Mouse (Mus musculus) lung, postnatal 25 days (tissue): Measurements from ENCODE around the gene Ltbp4.

Experiments
- DNase-seq: peaks from one replicate; pipeline ENCODE4 v3.0.0; 2022; ENCODE audit warnings: low spot score

Gene Ltbp4

DNA sequence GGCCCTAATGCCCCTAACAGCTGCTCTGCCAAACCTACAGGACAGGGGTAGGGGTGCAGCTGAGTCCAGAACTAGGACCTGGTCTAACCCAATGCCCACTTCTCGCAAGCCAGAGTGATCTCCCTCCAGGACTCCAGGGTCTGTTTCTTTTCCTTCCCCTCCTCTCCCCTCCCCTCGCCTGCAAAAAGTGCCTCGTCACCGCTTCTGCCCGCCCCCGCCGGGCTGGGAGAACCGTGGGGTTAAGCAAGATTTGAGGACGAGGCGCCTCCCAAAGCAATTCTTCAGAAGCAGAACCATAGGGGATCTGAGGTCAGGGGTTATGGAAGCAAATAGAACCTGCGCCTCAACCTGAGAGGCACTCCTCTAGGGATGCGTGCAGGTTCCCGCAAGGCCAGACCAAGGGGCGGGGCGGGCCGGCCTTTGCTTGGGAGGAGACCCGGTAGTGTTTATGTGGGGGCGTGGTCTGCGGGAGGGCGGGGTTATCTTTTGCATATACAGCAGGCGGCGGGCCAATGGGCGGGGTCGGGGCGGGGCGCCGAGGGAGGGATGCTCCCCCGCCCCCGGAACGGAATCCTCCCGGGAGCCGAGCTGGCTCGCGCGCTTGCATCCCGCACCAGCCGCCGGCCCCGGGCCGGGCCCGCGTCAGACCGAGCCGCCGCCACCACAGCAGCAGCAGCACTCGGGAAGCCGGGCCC is 79.1 kb downstream of the Ltbp4 start, which contains the start of gene Numbl:
TSS of gene Numbl (plus strand) at position 229 of the 695 bp plus-strand sequence.
- peak; percentile 92 for DNase-seq

DNA sequence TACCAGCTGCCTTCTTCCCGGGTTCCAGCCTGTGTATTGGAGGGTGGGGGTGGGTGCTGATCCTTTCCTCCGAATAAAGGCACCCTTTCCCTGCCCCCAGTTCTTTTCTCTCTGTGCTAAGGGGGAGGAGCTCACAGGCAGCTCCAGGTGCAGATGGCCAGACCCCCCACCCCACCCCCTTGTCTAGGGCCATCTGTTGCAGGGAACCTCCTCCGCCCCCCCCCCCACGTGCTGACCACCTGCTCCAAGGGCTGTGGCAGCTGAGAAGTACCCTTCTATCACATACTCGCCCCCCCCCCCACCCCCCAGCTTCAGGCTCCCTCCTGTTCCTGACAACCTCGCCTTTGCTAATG is 79.7 kb downstream of the Ltbp4 start:
- no peak for DNase-seq

DNA sequence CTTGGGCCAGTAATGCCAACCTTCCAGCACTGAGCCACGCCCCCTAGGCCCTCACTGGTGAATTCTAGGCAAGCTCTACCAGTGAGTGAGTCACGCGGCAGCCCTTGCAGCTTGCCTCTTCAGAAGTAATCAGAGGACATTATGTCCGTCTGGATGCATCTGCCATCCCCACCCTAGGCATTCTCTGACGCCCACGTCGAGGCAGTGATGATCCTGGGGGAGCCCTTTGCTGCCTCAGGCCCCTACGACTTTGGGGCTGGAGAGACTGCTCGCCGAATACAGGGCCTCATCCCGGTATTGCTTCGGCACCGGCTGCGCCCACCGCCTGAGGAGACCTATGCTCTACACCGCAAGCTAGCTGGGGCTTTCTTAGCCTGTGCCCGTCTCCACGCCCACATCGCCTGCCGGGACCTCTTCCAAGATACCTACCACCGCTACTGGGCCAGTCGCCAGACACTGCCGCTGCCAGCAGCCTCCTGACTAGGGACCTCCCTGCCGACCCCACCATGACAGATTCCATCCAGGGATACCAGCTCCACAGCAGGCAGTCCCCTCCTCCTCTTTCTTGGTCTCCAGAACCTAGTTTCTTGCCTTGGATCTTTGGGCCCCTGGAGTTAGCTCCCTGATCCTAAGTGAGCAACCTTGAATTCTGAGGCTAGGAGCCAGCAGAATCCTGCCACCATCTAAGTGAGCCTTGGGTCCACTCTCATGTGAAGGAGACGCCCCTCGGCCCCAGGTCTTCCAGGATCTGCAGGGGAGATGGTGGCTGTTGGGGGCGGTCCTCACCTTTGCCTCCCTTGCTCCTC is 80.2 kb downstream of the Ltbp4 start:
- DNase-seq: no peak

DNA sequence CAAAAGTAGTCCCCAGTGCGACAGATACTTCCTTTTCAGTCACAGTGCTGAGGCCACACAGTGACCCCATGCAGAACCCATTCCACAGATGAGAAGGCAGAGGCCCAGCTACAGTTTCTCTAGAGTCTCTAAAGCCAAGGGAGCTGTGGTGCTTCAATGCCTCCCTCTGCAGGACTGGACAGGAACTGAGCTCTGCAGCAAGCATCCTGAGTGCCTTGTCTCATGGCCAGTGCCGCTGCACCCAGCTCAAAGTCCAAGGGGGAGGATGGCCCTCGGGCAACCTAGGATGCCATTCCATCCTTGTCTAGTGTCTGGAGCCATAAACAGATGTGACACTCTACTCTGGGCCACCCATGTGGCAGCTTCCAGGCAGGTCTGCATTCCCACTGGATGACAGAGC is 81.8 kb downstream of the Ltbp4 start:
- DNase-seq: no peak
